Mouse (Mus musculus) adrenal gland, postnatal 10 days (tissue): Measurements from ENCODE around the gene 6430571L13Rik. TPM values are rescaled to one million over a fixed set of nuclear protein-coding genes. Genes with fewer than 3 reads are reported as not detected.
"Not testable (repeated sequence)": the region's sequence is repeated elsewhere in the genome, so short reads cannot be mapped to it uniquely, and the experiment has no call there.

ENCODE experiments used
- DNase-seq: peaks from one replicate; pipeline ENCODE4 v3.0.0; 2021; ENCODE audit warnings: mixed read lengths
- long read RNA-seq, 2 experiments: library from polyadenylated mRNA; stranded (forward); transcript quantifications; one replicate each; pipeline ENCODE4 v2.0.0; 2021
- total RNA-seq, 2 experiments: library from RNA; stranded (reverse); gene quantifications; 2 replicates each; pipeline ENCODE4 v1.2.3; 2021

Gene 6430571L13Rik
- total RNA-seq: 10 to 100 TPM in 1 of 2 experiments, 1 to 10 TPM in 1; 4.0 to 10.9 TPM
- long read RNA-seq, experiment 1, partial matches to known transcripts: 7 of 12 reads
- long read RNA-seq, experiment 1, other reads (novel, unspliced or antisense): 2 of 12 reads
- long read RNA-seq, experiment 2, partial matches to known transcripts: 2 of 8 reads
- long read RNA-seq, experiment 2, other reads (novel, unspliced or antisense): 3 of 8 reads

GRCm38 (mm10) chr9:107340267-107340859, at the start of gene 6430571L13Rik:
Gene 6430571L13Rik, plus strand, starts transcription at chr9:107340602.
- peak; percentile 96 for DNase-seq

DNA sequence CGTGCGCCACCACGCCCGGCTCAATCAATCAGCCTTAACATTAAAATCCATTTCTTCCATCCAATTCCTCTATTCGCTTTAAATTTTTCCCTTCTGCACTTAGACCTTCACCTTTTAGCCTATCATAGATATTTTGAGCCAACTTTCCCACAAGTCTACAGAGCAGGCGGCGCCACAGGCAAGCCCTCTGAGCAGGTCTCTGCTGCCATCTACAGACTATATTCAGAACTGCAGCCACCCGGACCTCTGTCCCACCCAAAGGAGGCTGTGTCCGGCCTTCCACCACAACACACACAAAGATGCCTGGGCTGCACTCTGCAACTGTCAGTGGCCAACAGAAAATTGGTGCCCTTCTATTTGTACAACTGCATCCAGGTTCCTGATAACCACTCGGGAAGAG, 49.5 kb upstream of the 6430571L13Rik start:
- peak; percentile 93 for DNase-seq

- peak; percentile 89 for DNase-seq
Observed at GRCm38 (mm10) chr9:107294249-107294648, 46.2 kb upstream of the 6430571L13Rik start.

DNA sequence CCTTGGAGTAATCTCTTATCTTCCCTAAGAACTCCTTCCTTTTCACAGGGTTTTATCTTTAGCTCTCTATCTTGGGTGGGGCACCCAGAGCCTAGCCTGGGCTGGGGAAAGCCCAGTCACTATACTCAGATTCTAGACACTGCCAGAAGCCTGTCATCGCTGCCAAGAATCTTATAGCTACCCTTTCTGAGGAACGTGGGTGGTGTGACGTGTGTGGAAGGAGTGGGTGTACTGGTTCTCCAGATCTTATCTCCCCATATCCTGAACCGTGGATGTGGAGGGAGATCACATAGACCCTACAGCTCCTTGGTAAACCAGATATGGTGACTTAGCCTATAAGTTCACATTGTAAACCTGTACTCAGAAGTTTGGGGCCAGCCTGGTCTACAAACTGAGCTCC, 44.8 kb upstream of the 6430571L13Rik start:
- peak; percentile 1 for DNase-seq

- DNase-seq: no peak
Observed at GRCm38 (mm10) chr9:107296016-107296040, 44.6 kb upstream of the 6430571L13Rik start, which contains the start of gene Cish. Gene Cish, plus strand, starts transcription at chr9:107296026.

DNA sequence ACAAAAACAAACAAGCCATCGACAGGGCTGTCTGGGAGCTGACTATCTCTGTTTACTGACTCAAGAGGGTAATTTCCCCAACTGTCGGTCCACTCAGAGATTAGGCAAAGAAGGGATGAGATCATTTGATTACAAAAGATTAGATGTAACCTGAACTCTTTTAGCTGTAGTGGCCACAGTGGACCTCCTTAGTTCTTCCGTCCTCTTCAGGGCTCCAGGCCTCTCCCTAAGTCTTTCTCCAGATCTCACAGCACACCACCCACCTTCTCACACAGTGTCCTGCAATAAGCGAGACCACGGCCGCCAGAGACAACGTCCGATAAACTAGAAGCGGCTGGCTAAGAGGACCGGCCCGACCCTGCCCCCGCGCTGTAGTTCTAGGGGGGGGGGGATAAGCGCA, 44.4 kb upstream of the 6430571L13Rik start:
- DNase-seq: no peak

GRCm38 (mm10) chr9:107296501-107296965, 43.9 kb upstream of the 6430571L13Rik start:
- peak; percentile 94 for DNase-seq

DNA sequence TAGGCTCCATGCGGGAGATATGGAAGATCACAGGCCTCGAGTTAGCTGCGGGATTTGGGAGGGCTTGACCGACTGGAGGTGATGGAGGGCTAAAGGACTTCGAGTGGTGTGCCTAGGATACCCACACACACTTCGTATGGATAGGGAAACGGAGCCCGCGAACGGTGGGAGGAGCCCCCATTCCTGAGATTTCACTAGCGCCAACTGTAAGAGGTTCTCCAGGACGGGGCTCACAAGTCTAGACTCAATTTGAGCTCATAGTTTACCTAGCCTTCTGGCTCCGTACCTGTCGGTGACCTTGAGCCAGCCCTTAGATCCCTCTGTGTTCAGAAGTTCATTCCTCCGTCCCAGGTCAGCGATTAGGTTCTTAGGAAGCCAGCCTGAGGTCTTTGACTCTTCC, 43.3 kb upstream of the 6430571L13Rik start:
- no peak for DNase-seq

- no peak for DNase-seq
Observed at GRCm38 (mm10) chr9:107297658-107298057, 42.7 kb upstream of the 6430571L13Rik start.

GRCm38 (mm10) chr9:107298059-107298780, 42.2 kb upstream of the 6430571L13Rik start:
- no peak for DNase-seq

GRCm38 (mm10) chr9:107298876-107299275, 41.5 kb upstream of the 6430571L13Rik start:
- no peak for DNase-seq

- no peak for DNase-seq
Observed at GRCm38 (mm10) chr9:107299783-107300182, 40.6 kb upstream of the 6430571L13Rik start.

DNA sequence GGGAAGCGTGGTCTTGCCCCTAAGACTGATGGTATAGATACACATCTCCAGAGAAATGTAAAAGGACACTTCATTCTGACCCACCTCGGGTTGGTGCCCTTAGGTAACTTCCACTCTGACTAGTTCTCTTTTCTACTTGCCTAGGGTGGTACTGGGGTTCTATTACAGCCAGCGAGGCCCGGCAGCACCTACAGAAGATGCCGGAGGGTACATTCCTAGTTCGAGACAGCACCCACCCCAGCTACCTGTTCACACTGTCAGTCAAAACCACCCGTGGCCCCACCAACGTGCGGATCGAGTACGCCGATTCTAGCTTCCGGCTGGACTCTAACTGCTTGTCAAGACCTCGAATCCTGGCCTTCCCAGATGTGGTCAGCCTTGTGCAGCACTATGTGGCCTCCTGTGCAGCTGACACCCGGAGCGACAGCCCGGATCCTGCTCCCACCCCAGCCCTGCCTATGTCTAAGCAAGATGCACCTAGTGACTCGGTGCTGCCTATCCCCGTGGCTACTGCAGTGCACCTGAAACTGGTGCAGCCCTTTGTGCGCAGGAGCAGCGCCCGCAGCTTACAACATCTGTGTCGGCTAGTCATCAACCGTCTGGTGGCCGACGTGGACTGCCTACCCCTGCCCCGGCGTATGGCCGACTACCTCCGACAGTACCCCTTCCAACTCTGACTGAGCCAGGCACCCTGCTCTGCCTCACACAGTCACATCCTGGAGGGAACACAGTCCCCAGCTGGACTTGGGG, 40.0 kb upstream of the 6430571L13Rik start:
- DNase-seq: no peak

- DNase-seq: no peak
Observed at GRCm38 (mm10) chr9:107301554-107302331, 38.7 kb upstream of the 6430571L13Rik start.

DNA sequence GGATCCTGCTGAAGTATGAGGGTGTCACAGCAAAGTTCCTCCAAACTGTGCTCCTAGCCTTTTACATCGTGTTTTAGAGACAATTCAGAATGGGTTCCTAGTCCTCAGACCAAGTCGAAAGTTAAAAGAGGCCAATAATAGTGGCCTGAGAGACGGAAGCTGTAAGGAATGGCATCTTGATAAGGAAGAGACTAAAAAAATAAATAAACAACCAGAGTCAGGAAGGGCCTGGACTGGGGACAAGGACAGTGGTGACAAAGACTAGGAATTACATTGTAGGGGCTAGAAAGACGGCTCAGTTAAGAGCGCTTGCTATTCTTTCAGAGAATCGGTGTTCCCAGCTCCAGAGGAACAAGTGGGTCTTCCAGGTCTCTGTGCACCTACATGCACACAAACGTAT, 37.8 kb upstream of the 6430571L13Rik start:
- no peak for DNase-seq

- no peak for DNase-seq
Observed at GRCm38 (mm10) chr9:107303121-107303820, 37.1 kb upstream of the 6430571L13Rik start.

DNA sequence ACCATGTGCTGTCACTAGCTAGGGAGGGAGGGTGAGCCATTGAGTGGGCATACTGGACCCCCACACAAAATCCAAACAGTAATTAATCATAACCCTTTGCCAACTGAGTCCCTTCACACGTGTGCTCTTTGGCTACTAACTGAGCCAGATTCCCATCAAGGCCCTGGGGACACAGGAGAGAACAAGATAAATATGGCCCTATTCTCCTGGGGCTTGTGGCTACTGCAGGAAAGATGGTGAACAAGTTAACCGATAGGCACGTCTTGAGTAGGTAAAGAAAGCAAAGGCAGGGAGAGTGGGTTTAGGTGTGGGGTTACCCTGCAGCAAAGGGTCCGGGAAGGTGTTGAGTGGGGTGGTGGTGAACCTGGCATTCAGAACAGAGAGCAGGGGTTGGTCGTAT, 36.5 kb upstream of the 6430571L13Rik start:
- no peak for DNase-seq

DNA sequence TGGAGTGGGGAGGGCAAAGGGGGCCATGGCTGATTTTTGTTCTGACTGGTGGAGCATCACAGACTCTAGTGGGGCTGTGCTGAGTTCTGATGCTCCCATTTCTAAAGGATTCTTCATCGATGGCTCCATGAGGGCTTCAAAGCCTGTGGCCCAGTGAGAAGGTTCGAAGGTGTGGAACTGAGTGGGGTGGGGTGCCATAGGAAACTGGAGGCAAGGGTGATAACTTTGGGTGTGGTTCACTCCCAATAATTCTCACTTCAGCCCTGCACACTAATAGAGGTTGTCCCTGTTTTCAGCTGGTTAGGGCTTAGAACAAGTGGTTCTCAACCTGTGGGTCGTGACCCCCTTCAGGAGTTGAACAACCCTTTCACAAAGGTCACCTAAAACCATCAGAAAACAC, 36.0 kb upstream of the 6430571L13Rik start:
- no peak for DNase-seq

DNA sequence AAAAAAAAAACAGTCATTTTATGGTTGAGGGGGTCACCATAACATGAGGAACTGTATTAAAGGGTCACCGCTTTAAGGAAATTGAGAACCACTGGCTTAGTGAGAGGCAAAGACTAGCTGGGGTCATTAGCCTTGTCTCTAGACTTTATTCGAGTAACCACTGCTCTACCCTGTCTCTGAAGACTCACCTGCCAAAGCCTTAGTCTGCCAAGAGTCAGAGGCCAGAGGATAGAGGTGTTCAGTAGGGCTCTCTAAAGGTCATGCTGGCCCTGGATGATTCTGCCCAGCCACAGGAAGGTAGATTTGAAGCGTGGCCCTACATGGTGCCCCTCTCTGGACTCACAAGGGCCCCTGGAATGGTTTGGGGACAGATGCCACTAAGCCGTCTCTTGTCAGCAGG, 35.4 kb upstream of the 6430571L13Rik start:
- no peak for DNase-seq

DNA sequence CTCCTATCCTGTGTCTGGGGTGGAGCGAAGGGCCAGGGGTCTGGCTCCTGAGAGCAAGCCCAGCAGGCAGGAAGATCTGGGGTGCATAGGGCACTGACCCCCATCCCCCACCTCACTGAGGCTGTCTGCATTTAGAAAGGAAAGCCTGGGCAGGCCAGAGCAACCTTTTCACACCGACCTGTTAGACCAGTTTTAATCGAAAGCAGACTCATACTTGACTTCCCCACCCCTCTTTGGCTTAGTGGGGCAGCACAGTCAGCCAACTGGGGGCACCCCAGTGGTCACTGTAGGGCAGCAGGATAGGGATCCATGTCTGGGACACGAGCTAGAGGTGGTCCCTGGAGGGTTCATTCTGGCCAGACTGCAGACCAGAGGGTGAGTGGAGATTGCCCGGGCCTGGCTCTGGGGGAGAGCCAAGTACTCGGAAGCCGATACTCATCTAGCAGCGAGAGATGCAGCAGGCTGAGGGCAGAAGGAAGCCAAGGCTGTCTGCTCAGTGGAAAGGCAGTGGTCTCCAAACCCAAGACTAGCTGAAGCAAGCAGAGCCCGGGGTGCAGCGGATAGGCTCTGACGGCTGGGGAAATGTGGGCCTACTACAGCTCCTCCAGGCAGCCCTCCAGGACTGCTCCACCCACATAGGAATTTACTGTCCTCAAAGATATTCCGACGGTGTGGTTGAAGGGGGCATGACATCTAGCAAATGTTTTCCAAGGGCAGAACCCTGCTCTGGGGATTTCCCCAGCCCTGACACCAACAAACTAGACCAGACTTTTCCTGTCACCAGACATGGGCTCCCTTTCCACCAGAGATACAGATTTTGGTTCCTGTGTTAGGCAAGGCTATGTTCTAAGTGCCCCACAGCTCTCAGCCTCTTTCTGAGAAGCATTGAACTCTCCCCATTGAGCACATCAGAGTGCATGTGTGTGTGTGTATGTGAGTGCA, 34.5 kb upstream of the 6430571L13Rik start:
- DNase-seq: peak; percentile 54

DNA sequence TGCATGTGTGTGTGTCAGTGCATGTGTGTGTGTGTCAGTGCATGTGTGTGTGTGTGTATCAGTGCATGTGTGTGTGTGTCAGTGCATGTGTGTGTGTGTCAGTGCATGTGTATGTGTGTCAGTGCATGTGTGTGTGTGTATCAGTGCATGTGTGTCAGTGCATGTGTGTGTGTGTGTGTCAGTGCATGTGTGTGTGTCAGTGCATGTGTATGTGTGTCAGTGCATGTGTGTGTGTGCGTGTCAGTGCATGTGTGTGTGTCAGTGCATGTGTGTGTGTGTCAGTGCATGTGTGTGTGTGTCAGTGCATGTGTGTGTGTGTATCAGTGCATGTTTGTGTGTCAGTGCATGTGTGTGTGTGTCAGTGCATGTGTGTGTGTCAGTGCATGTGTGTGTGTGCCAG, 33.7 kb upstream of the 6430571L13Rik start:
- DNase-seq: not testable (repeated sequence)
